Mouse (Mus musculus) embryonic facial prominence, embryonic 13.5 days (tissue): ENCODE measurements around the gene Slc35b2. TPM values are rescaled to one million over a fixed set of nuclear protein-coding genes. Genes with fewer than 3 reads are reported as not detected.

Experiments
- ATAC-seq: fragments of 200-750 bp; cut with Nextera tagmentation; 2 replicates; pipeline ENCODE4 v1.8.0; 2017; ENCODE audit warnings: low read depth; ENCODE audit not compliant: insufficient number of reproducible peaks, insufficient read depth, low FRiP score, low TSS enrichment
- H3K27ac ChIP-seq: fragments of 300-500 bp; sonication (generic); 2 replicates; pipeline ENCODE4 v1.5.1; 2015; ENCODE audit warnings: moderate library complexity, mild to moderate bottlenecking, inconsistent platforms
- H3K27me3 ChIP-seq: fragments of 300-500 bp; sonication (generic); 2 replicates; pipeline ENCODE4 v1.6.1; 2015; ENCODE audit warnings: mild to moderate bottlenecking, inconsistent platforms
- H3K36me3 ChIP-seq: fragments of 300-500 bp; sonication (generic); 2 replicates; pipeline ENCODE4 v1.6.1; 2015; ENCODE audit warnings: mild to moderate bottlenecking, inconsistent platforms
- H3K4me1 ChIP-seq: fragments of 300-500 bp; sonication (generic); 2 replicates; pipeline ENCODE4 v1.6.1; 2015; ENCODE audit warnings: inconsistent platforms
- H3K4me2 ChIP-seq: fragments of 300-500 bp; sonication (generic); 2 replicates; pipeline ENCODE4 v1.6.1; 2015; ENCODE audit warnings: moderate library complexity, mild to moderate bottlenecking, inconsistent platforms
- H3K4me3 ChIP-seq: fragments of 300-500 bp; sonication (generic); 2 replicates; pipeline ENCODE4 v1.5.1; 2015; ENCODE audit warnings: mild to moderate bottlenecking, inconsistent platforms
- H3K9ac ChIP-seq: fragments of 300-500 bp; sonication (generic); 2 replicates; pipeline ENCODE4 v1.6.1; 2015; ENCODE audit warnings: mild to moderate bottlenecking, inconsistent platforms
- H3K9me3 ChIP-seq: fragments of 300-500 bp; sonication (generic); 2 replicates; pipeline ENCODE4 v1.6.1; 2016; ENCODE audit warnings: inconsistent platforms
- WGBS: fragments of 180-500 bp; shearing (Covaris S2); methylation state at CpG from one replicate; pipeline ENCODE4 v1.1.7; 2015; ENCODE audit warnings: mixed read lengths; 5-methylcytosine and 5-hydroxymethylcytosine counted together
- polyA plus RNA-seq: library from polyadenylated mRNA; unstranded; fragments of >200 nt; fragmentation: Nextera tagmentation; extraction: Ambion mirVana; gene quantifications from 2 replicates; pipeline ENCODE4 v1.2.1, GENCODE M21; 2015

Slc35b2 gene
- polyA plus RNA-seq, 1 experiment from 2014 or later, result 122 TPM

- Histone ChIP-seq H3K36me3 (peaks cover 34% of the 10 kb centered on the region), H3K9me3 (peaks cover 4% of the 10 kb centered on the region; the same call in 1 of the 2 replicates), H3K4me3 (no peak overlapping the region), H3K4me2 (no peak overlapping the region), H3K27ac (no peak overlapping the region), H3K27me3 (peaks cover 16% of the 10 kb centered on the region), H3K9ac (no peak overlapping the region), H3K4me1 (peaks cover 49% of the 10 kb centered on the region)
- 94% methylated on average over 8 of the region's 8 CpGs for WGBS
- ATAC-seq, result no peak
These were observed 26.2 kb downstream of the Slc35b2 start for GRCm38 (mm10) chr17:45589844-45590243.

DNA sequence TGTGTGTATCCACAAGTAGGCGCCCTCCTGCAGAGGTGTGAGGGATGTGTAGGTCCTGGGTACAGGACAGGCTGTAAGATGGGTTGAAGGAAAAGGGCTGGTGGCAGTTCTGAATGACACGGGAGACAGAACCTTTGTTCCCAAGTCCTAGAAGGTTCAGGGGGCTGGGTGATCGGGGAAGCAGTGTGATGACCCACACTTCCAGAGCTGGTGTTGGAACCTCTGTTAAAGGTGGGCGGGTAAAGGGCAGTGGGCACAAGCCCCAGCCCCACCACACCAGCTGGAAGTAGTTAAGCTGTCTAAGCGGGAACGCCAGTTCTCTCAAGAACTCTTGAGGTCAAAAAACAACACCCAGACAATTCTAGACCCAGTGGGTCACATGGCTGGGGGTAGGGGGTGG is 26.7 kb downstream of the Slc35b2 start:
- H3K9ac ChIP-seq, result no peak overlapping the region
- peaks cover 48% of the 10 kb centered on the region for H3K4me1 ChIP-seq
- peaks cover 34% of the 10 kb centered on the region for H3K36me3 ChIP-seq
- peaks cover 17% of the 10 kb centered on the region for H3K27me3 ChIP-seq
- WGBS, result 56% methylated on average over 6 of the region's 6 CpGs
- peaks cover 4% of the 10 kb centered on the region; the same call in 1 of the 2 replicates for H3K9me3 ChIP-seq
- no peak overlapping the region for H3K4me3 ChIP-seq
- no peak for ATAC-seq
- no peak overlapping the region for H3K4me2 ChIP-seq
- H3K27ac ChIP-seq, result no peak overlapping the region

DNA sequence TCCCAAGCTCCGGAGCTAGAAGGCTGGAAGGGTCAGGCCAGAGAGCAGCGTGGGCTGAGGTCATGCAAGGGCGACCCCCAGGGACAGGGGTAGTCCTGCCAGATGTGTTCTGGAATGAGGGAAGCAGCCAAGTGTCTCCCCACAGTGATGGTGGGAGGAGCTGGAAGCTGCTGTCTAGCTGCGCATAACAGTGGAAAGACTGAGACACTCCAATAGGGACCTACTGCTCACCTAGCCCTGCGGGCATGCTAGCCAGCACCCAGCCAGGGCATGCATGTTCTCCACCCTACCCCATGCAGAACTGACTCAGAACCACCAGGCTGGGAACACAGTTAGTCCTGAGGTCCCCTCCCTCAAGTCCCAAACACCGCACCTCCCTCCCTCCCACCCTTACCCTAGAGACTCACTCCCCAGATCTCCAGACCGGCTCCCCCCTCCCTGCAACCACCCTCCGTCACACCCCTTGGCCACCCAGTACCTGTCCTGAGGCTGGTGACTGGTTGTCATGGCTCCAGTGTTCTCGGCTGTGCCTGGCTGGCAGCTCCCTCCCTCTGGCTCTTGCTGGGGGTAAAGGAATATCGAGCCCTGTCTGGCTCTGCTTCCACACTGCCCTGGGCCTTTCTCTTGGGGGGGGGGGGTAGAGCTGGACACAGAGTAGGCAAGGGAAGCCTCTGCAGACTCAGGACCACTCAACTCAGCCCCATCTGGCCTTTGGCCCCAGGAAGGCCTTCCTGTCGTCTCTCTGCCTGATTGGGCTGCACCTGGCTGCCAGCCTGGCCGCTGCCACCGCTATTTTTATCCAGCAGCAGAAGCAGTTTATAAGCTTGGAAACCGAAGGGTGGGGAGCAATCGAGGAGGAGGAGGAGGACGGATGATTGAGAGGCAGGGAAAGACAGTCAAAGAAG is 28.3 kb downstream of the Slc35b2 start:
- H3K9ac ChIP-seq, result peak overlapping the region; percentile 54
- peaks cover 56% of the 10 kb centered on the region for H3K4me1 ChIP-seq
- no peak for ATAC-seq
- H3K9me3 ChIP-seq, result no peaks in the 10 kb centered on the region
- peak overlapping the region; percentile 6 for H3K4me3 ChIP-seq
- H3K36me3 ChIP-seq, result peaks cover 27% of the 10 kb centered on the region
- peak overlapping the region; percentile 33; the same call in 1 of the 2 replicates for H3K27ac ChIP-seq
- peak overlapping the region; percentile 99 for H3K4me2 ChIP-seq
- peaks cover 17% of the 10 kb centered on the region for H3K27me3 ChIP-seq
- 39% methylated on average over 16 of the region's 16 CpGs for WGBS

DNA sequence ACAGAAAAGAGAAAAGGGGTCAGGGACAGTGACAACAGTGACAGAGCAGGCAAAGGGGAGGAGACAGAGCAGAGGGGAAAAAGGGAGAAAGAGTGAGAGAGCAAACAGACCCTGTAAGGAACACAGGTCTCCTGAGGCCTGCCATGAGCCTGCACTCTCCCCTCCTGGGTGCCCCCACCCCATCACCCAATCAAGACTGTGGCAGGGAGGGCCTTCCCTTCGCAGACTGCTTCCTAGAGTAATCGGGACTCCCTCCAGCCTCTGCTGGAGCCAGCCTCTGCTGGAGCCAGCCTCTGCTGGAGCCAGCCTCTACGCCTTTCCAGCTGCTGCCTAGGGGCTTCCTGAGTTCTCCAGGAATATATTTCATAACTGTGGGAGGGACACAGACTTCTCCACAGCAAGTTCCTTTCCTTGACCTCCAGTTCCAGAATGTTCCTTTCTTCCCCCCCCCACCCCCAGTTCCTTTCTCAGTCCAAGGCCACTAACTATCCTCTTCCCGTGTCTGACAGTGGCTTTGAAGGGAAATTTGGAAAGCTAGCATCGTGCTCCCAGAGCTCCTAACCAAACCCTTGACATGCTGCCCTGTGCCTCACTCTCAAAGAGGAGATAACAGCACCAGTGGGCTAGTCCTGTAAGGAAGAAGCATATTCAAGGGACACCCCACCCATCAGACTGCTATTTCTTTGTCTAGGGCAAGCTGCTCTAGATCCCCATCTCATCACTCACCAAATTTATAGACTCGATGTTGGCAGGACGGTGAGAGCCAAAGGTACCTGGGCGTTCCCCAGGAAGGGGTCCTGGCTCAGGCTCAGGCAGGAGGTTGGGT is 29.1 kb downstream of the Slc35b2 start:
- ATAC-seq, result no peak
- H3K4me3 ChIP-seq, result peak overlapping the region; percentile 59
- H3K27me3 ChIP-seq, result peaks cover 17% of the 10 kb centered on the region
- H3K4me2 ChIP-seq, result peak overlapping the region; percentile 99
- H3K9ac ChIP-seq, result peak overlapping the region; percentile 54
- H3K4me1 ChIP-seq, result peaks cover 58% of the 10 kb centered on the region
- peaks cover 20% of the 10 kb centered on the region for H3K36me3 ChIP-seq
- H3K9me3 ChIP-seq, result no peaks in the 10 kb centered on the region
- WGBS, result 41% methylated on average over 8 of the region's 8 CpGs
- H3K27ac ChIP-seq, result peak overlapping the region; percentile 33

DNA sequence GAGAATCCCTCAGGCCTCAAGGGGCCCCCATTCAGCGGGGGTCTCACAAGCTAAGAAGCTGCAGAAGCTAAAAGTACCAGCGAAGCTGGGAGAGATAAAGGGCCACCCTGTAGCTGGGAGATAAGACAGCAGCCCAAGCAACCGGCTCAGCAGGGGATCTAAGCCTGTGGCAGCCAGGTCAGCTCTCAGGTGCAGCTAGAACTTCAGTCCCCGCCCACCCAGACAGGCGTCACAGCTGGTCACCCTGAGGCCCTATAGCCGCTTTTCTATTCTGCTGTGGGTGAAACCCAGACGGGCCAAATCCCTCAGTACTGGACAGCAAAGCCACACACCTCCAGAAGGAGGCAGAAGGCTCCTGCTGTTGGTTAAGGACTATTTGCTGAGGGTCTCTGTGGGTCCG is 29.8 kb downstream of the Slc35b2 start:
- Histone ChIP-seq H3K9me3 (no peaks in the 10 kb centered on the region), H3K36me3 (peaks cover 16% of the 10 kb centered on the region), H3K27ac (no peak overlapping the region), H3K9ac (peak overlapping the region; percentile 44; the same call in 1 of the 2 replicates), H3K27me3 (peaks cover 17% of the 10 kb centered on the region), H3K4me2 (peak overlapping the region; percentile 99), H3K4me3 (peak overlapping the region; percentile 59; the same call in 1 of the 2 replicates), H3K4me1 (peaks cover 58% of the 10 kb centered on the region)
- 28% methylated on average over 8 of the region's 8 CpGs for WGBS
- no peak for ATAC-seq

GRCm38 (mm10) chr17:45594195-45594594 is 30.5 kb downstream of the Slc35b2 start:
- H3K27ac ChIP-seq, result no peak overlapping the region
- ATAC-seq, result no peak
- peaks cover 10% of the 10 kb centered on the region for H3K36me3 ChIP-seq
- peak overlapping the region; percentile 59 for H3K4me3 ChIP-seq
- no peaks in the 10 kb centered on the region for H3K9me3 ChIP-seq
- H3K27me3 ChIP-seq, result peaks cover 18% of the 10 kb centered on the region
- H3K4me2 ChIP-seq, result peak overlapping the region; percentile 99
- H3K9ac ChIP-seq, result peak overlapping the region; percentile 76
- WGBS, result 35% methylated on average over 8 of the region's 8 CpGs
- peaks cover 59% of the 10 kb centered on the region for H3K4me1 ChIP-seq

DNA sequence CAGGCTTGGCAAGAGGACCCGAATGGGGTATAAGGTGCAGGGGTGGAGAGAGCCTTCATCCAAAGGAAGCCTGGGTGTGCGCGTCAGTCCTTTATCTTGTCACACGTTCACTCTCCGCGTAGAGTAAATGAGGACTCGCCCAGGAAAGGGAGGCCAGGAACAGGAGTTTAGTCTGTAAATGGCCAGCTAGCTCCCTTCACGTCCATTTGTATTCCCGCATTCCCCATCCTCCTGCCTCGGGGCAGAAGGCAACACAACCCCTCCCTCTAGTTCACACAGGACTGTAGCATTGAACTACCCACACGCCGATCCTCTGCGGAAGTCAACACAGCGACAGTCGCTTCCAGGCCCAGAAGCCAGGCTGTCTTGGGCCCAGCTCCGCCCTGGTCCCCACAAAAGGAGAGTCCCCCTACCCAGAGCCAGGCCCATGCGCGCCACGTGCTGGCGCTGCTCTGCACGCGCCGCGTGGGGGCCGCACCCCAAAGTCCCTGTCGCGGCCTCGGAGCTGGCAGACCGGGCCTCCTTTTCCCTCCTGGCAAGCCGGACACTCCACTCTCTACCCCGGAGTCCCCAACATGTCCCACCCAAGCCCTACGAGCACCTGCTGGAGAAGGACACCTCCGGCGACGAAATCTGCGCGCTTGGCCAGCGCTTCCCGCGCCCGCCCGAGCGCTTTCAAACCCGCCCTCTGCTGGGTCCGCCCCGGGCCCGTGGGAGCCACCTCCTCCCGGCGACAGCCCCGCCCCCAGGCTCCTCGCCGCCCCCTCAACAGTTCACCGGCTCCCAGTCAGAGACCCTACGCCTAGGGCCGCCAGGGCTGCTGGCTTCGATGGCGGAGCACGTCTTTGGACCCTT is 31.4 kb downstream of the Slc35b2 start:
- Histone ChIP-seq H3K36me3 (peaks cover 2% of the 10 kb centered on the region; the same call in 1 of the 2 replicates), H3K27me3 (peaks cover 26% of the 10 kb centered on the region), H3K27ac (no peak overlapping the region; the same call in 1 of the 2 replicates), H3K4me3 (peak overlapping the region; percentile 59), H3K4me1 (peaks cover 68% of the 10 kb centered on the region), H3K9me3 (no peaks in the 10 kb centered on the region), H3K4me2 (peak overlapping the region; percentile 99), H3K9ac (peak overlapping the region; percentile 76)
- peak; percentile 68 for ATAC-seq
- 1% methylated on average over 58 of the region's 58 CpGs for WGBS

GRCm38 (mm10) chr17:45595736-45596390 is 32.2 kb downstream of the Slc35b2 start:
- 0 out of 2 replicates have a peak, but pooled peaks have one; percentile 8 for ATAC-seq
- Histone ChIP-seq H3K9me3 (no peaks in the 10 kb centered on the region), H3K36me3 (no peaks in the 10 kb centered on the region), H3K4me1 (peaks cover 73% of the 10 kb centered on the region), H3K27ac (no peak overlapping the region; the same call in 1 of the 2 replicates), H3K9ac (peak overlapping the region; percentile 76), H3K27me3 (peaks cover 32% of the 10 kb centered on the region), H3K4me2 (peak overlapping the region; percentile 99), H3K4me3 (peak overlapping the region; percentile 59)
- WGBS, result 7% methylated on average over 23 of the region's 23 CpGs

DNA sequence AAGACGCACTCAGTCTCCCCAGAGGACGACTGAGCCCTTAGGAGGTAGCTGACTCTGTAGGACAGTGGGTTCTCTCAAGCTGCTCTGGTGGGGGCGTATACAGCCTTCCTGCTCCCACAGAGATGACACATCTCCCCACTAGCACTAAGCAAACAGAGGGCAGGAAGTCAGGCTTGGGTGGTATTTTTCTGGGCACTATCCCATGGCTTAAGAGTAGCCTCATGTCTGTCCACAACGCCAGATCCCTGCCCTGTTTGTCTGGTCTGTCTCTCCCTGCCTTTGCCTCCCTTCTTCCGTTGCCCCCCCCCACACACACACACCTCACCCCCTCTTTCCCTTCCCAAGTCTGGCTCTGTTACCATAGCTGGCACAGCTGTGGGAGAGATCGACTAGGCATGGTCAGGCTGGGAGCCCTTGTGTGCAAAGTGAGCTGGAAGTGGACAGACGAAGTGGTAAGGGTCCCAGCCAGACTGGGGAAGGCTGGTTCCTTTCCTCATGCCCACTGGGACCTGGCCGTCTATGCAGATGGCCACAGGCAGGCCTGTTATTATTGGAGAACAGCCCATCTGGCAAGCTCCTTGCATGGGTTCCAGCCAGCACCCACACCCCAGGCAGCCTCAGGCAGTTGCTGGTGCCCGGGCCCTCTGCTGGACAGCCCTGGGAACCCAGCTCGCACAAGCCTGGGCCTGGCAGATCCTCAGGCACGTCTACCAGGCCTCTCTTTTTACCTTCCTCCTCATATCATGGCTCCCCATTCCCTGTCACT is 33.1 kb downstream of the Slc35b2 start:
- Histone ChIP-seq H3K9me3 (no peaks in the 10 kb centered on the region), H3K27ac (peak overlapping the region; percentile 24; the same call in 1 of the 2 replicates), H3K4me1 (peaks cover 71% of the 10 kb centered on the region), H3K4me2 (no peak overlapping the region), H3K9ac (no peak overlapping the region), H3K27me3 (peaks cover 41% of the 10 kb centered on the region), H3K36me3 (no peaks in the 10 kb centered on the region), H3K4me3 (no peak overlapping the region)
- ATAC-seq, result no peak
- 27% methylated on average over 11 of the region's 11 CpGs for WGBS

DNA sequence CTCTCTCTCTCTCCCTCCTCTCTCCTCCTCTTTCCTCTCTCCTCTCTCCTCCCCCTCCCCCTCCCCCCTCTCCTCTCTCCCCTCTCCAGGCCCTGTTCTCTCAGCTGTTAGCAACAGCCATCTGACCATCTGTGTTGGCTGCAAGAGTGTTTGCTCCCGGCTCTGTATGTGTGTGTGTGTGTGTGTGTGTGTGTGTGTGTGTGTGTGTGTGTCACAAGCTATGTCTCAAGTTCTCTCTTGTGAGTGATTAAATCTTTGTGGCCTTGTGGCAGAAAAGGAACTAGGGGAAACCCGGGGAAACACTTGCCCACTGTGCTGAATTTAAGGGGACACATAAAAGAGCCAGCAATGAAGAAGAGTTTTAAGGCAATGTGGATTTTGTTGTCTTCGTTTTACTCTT is 34.1 kb downstream of the Slc35b2 start:
- no peaks in the 10 kb centered on the region for H3K36me3 ChIP-seq
- H3K27me3 ChIP-seq, result peaks cover 48% of the 10 kb centered on the region
- no peak overlapping the region for H3K9ac ChIP-seq
- H3K27ac ChIP-seq, result no peak overlapping the region
- H3K4me3 ChIP-seq, result no peak overlapping the region
- H3K4me1 ChIP-seq, result peaks cover 66% of the 10 kb centered on the region
- ATAC-seq, result no peak
- H3K9me3 ChIP-seq, result no peaks in the 10 kb centered on the region
- WGBS, result 31% methylated on average over 3 of the region's 3 CpGs
- no peak overlapping the region for H3K4me2 ChIP-seq
